14 mouse cellular contexts compared by ENCODE assay signal in genomic region chr7:49257234-49257906, GRCm38 (mm10).
DNase-seq lines count a peak whose midpoint lies in the region; ATAC-seq and TF ChIP-seq lines count a peak whose summit lies in the region.
"Had no signal": no experiment of that assay in that cellular context is flagged by ENCODE, and none has a peak within 500 bp of the region (broad histone marks: within the 10 kb centered on the region; RNA-seq: fewer than 3 reads in every experiment).

No protein-coding gene starts in this region.

- WGBS in forebrain, embryonic 16.5 days = 81% methylated on average over 13 of the region's 13 CpGs
- 82% methylated on average over 13 of the region's 13 CpGs for WGBS in forebrain, embryonic 14.5 days
- WGBS in neural tube, embryonic 12.5 days = 77% methylated on average over 13 of the region's 13 CpGs
- WGBS in neural tube, embryonic 15.5 days = 68% methylated on average over 13 of the region's 13 CpGs
- WGBS in liver, postnatal 0 days (ENCODE audit: insufficient replicate concordance) = 75% methylated on average over 13 of the region's 13 CpGs

- no peak for TF ChIP-seq EP300 in liver, postnatal 0 days (IDR thresholded peaks at IDR 0.05; ENCODE audit: low read depth)

- no peak overlapping the region for H3K4me2 ChIP-seq in forebrain, embryonic 16.5 days (ENCODE audit: low read length)
- H3K4me2 ChIP-seq in forebrain, embryonic 14.5 days (ENCODE audit: low read length) = no peak overlapping the region
- no peak overlapping the region for H3K4me2 ChIP-seq in neural tube, embryonic 12.5 days (replicated peaks)
- no peak overlapping the region for H3K4me2 ChIP-seq in neural tube, embryonic 15.5 days
- H3K4me2 ChIP-seq in liver, postnatal 0 days (ENCODE audit: low read depth, low read length) = no peak overlapping the region
- H3K4me2 ChIP-seq: hindbrain, embryonic 15.5 days; liver, embryonic 15.5 days had no signal

- no peaks in the 10 kb centered on the region for H3K9me3 ChIP-seq in forebrain, embryonic 16.5 days (ENCODE audit: control insufficient read depth, low read length)
- H3K9me3 ChIP-seq in forebrain, embryonic 14.5 days (replicated peaks; ENCODE audit: control insufficient read depth, low read length) = no peaks in the 10 kb centered on the region
- H3K9me3 ChIP-seq in neural tube, embryonic 12.5 days = no peaks in the 10 kb centered on the region
- H3K9me3 ChIP-seq in neural tube, embryonic 15.5 days (replicated peaks) = no peaks in the 10 kb centered on the region
- no peaks in the 10 kb centered on the region for H3K9me3 ChIP-seq in liver, postnatal 0 days (ENCODE audit: low read length)
- H3K9me3 ChIP-seq: hindbrain, embryonic 15.5 days; limb, embryonic 10.5 days; liver, embryonic 15.5 days had no signal

- peak; percentile 16; the same call in 1 of the 2 replicates for ATAC-seq in forebrain, embryonic 16.5 days
- ATAC-seq in forebrain, embryonic 14.5 days = no peak
- peak; percentile 36; the same call in 1 of the 2 replicates for ATAC-seq in neural tube, embryonic 12.5 days (ENCODE audit: low FRiP score, low read depth)
- no peak for ATAC-seq in neural tube, embryonic 15.5 days (ENCODE audit: low FRiP score)
- ATAC-seq in liver, postnatal 0 days = no peak

- H3K4me1 ChIP-seq in forebrain, embryonic 16.5 days (replicated peaks; ENCODE audit: control insufficient read depth, insufficient read depth, low read length) = peaks cover 17% of the 10 kb centered on the region
- H3K4me1 ChIP-seq in forebrain, embryonic 14.5 days (ENCODE audit: control insufficient read depth, insufficient read depth, low read length) = peaks cover 8% of the 10 kb centered on the region
- H3K4me1 ChIP-seq in neural tube, embryonic 12.5 days = peaks cover 30% of the 10 kb centered on the region
- peaks cover 50% of the 10 kb centered on the region for H3K4me1 ChIP-seq in neural tube, embryonic 15.5 days
- no peaks in the 10 kb centered on the region for H3K4me1 ChIP-seq in liver, postnatal 0 days (ENCODE audit: insufficient read depth)
- H3K4me1 ChIP-seq: limb, embryonic 10.5 days; liver, embryonic 15.5 days had no signal

- DNase-seq in forebrain, embryonic 14.5 days (ENCODE audit: low spot score) = no peak
- peak; percentile 21 for DNase-seq in kidney, adult 11 months
- DNase-seq in kidney, adult 18-20 months = no peak
- no peak for DNase-seq in right cerebral cortex, adult 2 months (ENCODE audit: low spot score in 2 of 2)
- DNase-seq in liver, postnatal 0 days = no peak
- DNase-seq: B cell, adult 2 months; thymus, adult 18-20 months had no signal

- no peak for TF ChIP-seq CTCF in liver, postnatal 0 days (IDR thresholded peaks at IDR 0.05; ENCODE audit: low read depth)

- no peaks in the 10 kb centered on the region for H3K36me3 ChIP-seq in forebrain, embryonic 16.5 days (ENCODE audit: control insufficient read depth, insufficient read depth)
- H3K36me3 ChIP-seq in forebrain, embryonic 14.5 days (ENCODE audit: control insufficient read depth, insufficient read depth, low read length) = no peaks in the 10 kb centered on the region
- H3K36me3 ChIP-seq in neural tube, embryonic 12.5 days = no peaks in the 10 kb centered on the region
- no peaks in the 10 kb centered on the region for H3K36me3 ChIP-seq in neural tube, embryonic 15.5 days
- no peaks in the 10 kb centered on the region for H3K36me3 ChIP-seq in liver, postnatal 0 days (replicated peaks; ENCODE audit: insufficient read depth, low read length)
- H3K36me3 ChIP-seq: G1E; hindbrain, embryonic 15.5 days; limb, embryonic 10.5 days; liver, embryonic 15.5 days had no signal

- no peaks in the 10 kb centered on the region for H3K27me3 ChIP-seq in forebrain, embryonic 16.5 days (replicated peaks; ENCODE audit: control insufficient read depth, insufficient read depth, low read length)
- H3K27me3 ChIP-seq in forebrain, embryonic 14.5 days (replicated peaks; ENCODE audit: control insufficient read depth, insufficient read depth, low read length) = no peaks in the 10 kb centered on the region
- H3K27me3 ChIP-seq in neural tube, embryonic 12.5 days (replicated peaks) = no peaks in the 10 kb centered on the region
- no peaks in the 10 kb centered on the region for H3K27me3 ChIP-seq in neural tube, embryonic 15.5 days (replicated peaks)
- no peaks in the 10 kb centered on the region for H3K27me3 ChIP-seq in liver, postnatal 0 days (ENCODE audit: insufficient read depth, low read length)
- H3K27me3 ChIP-seq: hindbrain, embryonic 15.5 days; liver, embryonic 15.5 days had no signal

- no peak overlapping the region for H3K9ac ChIP-seq in forebrain, embryonic 16.5 days (replicated peaks; ENCODE audit: low read depth, low read length)
- no peak overlapping the region; the same call in 1 of the 2 replicates for H3K9ac ChIP-seq in forebrain, embryonic 14.5 days (ENCODE audit: low read length)
- no peak overlapping the region for H3K9ac ChIP-seq in neural tube, embryonic 12.5 days
- H3K9ac ChIP-seq in neural tube, embryonic 15.5 days (replicated peaks) = no peak overlapping the region
- no peak overlapping the region for H3K9ac ChIP-seq in liver, postnatal 0 days (replicated peaks)
- H3K9ac ChIP-seq: hindbrain, embryonic 15.5 days; liver, embryonic 15.5 days had no signal

- no peak overlapping the region for H3K27ac ChIP-seq in forebrain, embryonic 16.5 days (ENCODE audit: low read length)
- H3K27ac ChIP-seq in forebrain, embryonic 14.5 days (ENCODE audit: low read depth, low read length) = no peak overlapping the region
- peak overlapping the region; percentile 21; the same call in 1 of the 2 replicates for H3K27ac ChIP-seq in neural tube, embryonic 12.5 days
- H3K27ac ChIP-seq in neural tube, embryonic 15.5 days (replicated peaks) = no peak overlapping the region
- no peak overlapping the region for H3K27ac ChIP-seq in liver, postnatal 0 days (ENCODE audit: low read depth)
- H3K27ac ChIP-seq: hindbrain, embryonic 15.5 days; limb, embryonic 10.5 days; liver, embryonic 15.5 days had no signal

- no peak overlapping the region for H3K4me3 ChIP-seq in forebrain, embryonic 16.5 days (replicated peaks; ENCODE audit: low read length)
- H3K4me3 ChIP-seq in forebrain, embryonic 14.5 days (ENCODE audit: low read depth, low read length) = no peak overlapping the region
- H3K4me3 ChIP-seq in neural tube, embryonic 12.5 days = no peak overlapping the region
- no peak overlapping the region for H3K4me3 ChIP-seq in neural tube, embryonic 15.5 days (replicated peaks)
- no peak overlapping the region for H3K4me3 ChIP-seq in liver, postnatal 0 days (ENCODE audit: low read depth, low read length)
- H3K4me3 ChIP-seq: hindbrain, embryonic 15.5 days; limb, embryonic 10.5 days; liver, embryonic 15.5 days had no signal

Comparison
In these comparisons a context has a peak if more than half of its experiments do, and no peak if none do; other contexts are left out.
1. ATAC-seq: peak in forebrain, embryonic 16.5 days (single experiment) and neural tube, embryonic 12.5 days (single experiment); none in forebrain, embryonic 14.5 days (single experiment), neural tube, embryonic 15.5 days (single experiment) and liver, postnatal 0 days (single experiment).